Mouse (Mus musculus) lung, embryonic 16.5 days (tissue): ENCODE measurements at regions not wholly inside any gene's neighbourhood (a gene's known extent, or its start where the extent isn't known, plus 50 kb on each side); places are given as distances from the start of the nearest gene placed in this dataset.

Experiments
- ATAC-seq: fragments of 200-750 bp; cut with Nextera tagmentation; 2 replicates; pipeline ENCODE4 v1.8.0; 2017; ENCODE audit warnings: low read depth, mild to moderate bottlenecking, moderate library complexity
- H3K27ac ChIP-seq: fragments of 300-500 bp; sonication (generic); 2 replicates; pipeline ENCODE4 v1.5.1; 2014; ENCODE audit warnings: mild to moderate bottlenecking, control low read depth, low read length
- H3K27me3 ChIP-seq: fragments of 300-500 bp; sonication (generic); 2 replicates; pipeline ENCODE4 v1.6.1; 2014; ENCODE audit warnings: low read depth, low read length, mixed read lengths; ENCODE audit not compliant: control insufficient read depth, insufficient read depth
- H3K36me3 ChIP-seq: fragments of 300-500 bp; sonication (generic); 2 replicates; pipeline ENCODE4 v1.6.1; 2014; ENCODE audit warnings: low read length; ENCODE audit not compliant: control insufficient read depth, insufficient read depth
- H3K4me1 ChIP-seq: fragments of 300-500 bp; sonication (generic); replicated peaks from 2 replicates; pipeline ENCODE4 v1.6.1; 2014; ENCODE audit warnings: low read length, mixed read lengths; ENCODE audit not compliant: control insufficient read depth, insufficient read depth
- H3K4me2 ChIP-seq: fragments of 300-500 bp; sonication (generic); 2 replicates; pipeline ENCODE4 v1.6.1; 2014; ENCODE audit warnings: low read depth, low read length, control low read depth
- H3K4me3 ChIP-seq: fragments of 300-500 bp; sonication (generic); 2 replicates; pipeline ENCODE4 v1.5.1; 2014; ENCODE audit warnings: mild to moderate bottlenecking, low read length, control low read depth
- H3K9ac ChIP-seq: fragments of 300-500 bp; sonication (generic); 2 replicates; pipeline ENCODE4 v1.6.1; 2014; ENCODE audit warnings: low read length, control low read depth
- H3K9me3 ChIP-seq: fragments of 300-500 bp; sonication (generic); 2 replicates; pipeline ENCODE4 v1.6.1; 2016; ENCODE audit warnings: low read length; ENCODE audit not compliant: control insufficient read depth
- WGBS: fragments of 180-500 bp; shearing (Covaris S2); extraction: QIAGEN DNeasy Blood & Tissue Kit; methylation state at CpG from one replicate; pipeline ENCODE4 v1.1.7; 2014; 5-methylcytosine and 5-hydroxymethylcytosine counted together

DNA sequence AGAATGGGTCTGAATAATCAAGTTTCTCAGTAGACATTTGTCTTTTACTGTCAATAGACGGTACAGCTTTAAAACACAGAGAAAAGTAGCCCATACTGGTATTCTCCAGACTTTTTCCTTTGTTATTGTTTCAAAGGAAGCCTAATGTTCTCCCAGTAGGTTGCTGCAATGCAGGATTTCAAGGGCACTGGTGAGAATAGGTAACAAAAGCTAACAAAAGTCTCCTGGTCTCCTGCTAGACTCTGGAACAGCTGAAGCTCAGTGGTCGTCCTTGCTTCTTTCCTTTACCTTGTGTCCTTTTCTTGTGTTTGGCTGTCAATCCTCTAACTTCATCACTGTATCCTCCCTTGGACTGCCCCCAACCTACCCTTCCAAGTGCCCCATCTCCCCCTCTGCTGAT, 350.9 kb downstream of the Wdr72 start:
- Histone ChIP-seq H3K9ac (no peak overlapping the region), H3K4me1 (no peaks in the 10 kb centered on the region), H3K4me2 (no peak overlapping the region), H3K27ac (no peak overlapping the region), H3K4me3 (no peak overlapping the region), H3K9me3 (no peaks in the 10 kb centered on the region), H3K36me3 (no peaks in the 10 kb centered on the region), H3K27me3 (no peaks in the 10 kb centered on the region)
- WGBS, result 48% methylated on average over 2 of the region's 2 CpGs
- no peak for ATAC-seq

DNA sequence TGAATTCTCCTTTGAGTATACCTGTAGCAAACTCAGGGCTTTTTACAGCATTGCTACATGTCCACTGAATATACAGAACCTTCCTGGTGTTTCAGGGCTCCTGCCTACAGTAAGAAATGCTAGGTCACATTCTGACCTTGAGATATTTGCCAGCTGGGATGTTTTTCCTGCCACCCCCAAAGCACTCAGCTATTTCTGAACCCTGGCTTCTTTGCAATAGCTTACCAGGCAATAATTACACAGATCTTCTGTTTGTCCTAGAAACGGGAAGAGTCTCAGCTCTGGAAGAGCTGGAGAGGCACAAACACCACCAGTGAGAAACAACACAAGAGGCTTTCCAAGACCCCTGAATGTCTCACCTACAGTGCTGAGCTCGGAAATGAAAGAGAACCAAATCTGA, 366.7 kb downstream of the Wdr72 start:
- Histone ChIP-seq H3K4me1 (no peaks in the 10 kb centered on the region), H3K4me2 (no peak overlapping the region), H3K36me3 (no peaks in the 10 kb centered on the region), H3K4me3 (no peak overlapping the region), H3K27ac (no peak overlapping the region), H3K9me3 (no peaks in the 10 kb centered on the region), H3K27me3 (no peaks in the 10 kb centered on the region), H3K9ac (no peak overlapping the region)
- whole genome bisulfite sequencing, result 11% methylated on average over 2 of the region's 2 CpGs
- no peak for ATAC-seq

DNA sequence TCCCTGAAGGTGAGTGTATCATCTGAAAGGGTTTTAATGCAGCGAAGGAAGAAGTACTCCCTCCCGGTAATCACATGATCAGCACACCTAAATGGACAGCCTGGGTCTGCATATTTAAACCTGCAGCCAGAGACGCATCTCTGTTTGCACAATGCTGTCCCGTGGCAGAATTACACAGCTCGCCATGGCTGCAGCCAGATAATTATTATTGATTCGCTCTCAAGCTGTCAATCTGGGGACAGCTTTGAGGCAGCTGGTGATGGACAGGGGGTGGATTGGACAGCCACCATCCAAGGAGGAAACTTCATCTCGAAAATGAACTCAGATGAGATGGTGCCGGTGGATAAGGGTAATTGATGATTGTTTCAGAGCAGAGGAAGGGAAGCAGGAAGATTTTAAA, 369.1 kb downstream of the Wdr72 start:
- H3K9ac ChIP-seq, result no peak overlapping the region
- no peak for ATAC-seq
- no peak overlapping the region for H3K4me2 ChIP-seq
- no peaks in the 10 kb centered on the region for H3K4me1 ChIP-seq
- no peaks in the 10 kb centered on the region for H3K9me3 ChIP-seq
- H3K36me3 ChIP-seq, result no peaks in the 10 kb centered on the region
- 47% methylated on average over 8 of the region's 8 CpGs for WGBS
- H3K27ac ChIP-seq, result no peak overlapping the region
- no peaks in the 10 kb centered on the region for H3K27me3 ChIP-seq
- H3K4me3 ChIP-seq, result no peak overlapping the region

DNA sequence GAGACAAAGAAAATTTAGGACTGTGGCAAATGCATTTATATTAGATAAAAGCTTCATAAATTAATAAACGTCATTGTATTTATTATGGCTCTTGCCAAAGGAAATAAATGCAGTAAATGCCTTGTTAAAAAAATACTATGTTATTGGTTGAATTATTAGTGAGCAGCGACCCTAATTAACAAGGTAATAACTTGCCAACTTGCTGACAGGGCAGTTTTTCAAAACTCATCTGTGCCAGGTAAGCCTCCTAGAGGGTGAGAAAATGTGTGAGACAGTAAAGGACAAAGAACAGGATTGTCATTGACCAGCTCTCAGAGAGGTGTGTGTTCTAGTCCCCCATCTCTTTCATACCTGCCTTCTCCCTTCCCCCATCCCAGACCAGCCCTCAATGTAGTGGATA, 347.8 kb upstream of the Onecut1 start:
- no peaks in the 10 kb centered on the region for H3K27me3 ChIP-seq
- H3K9me3 ChIP-seq, result no peaks in the 10 kb centered on the region
- ATAC-seq, result no peak
- H3K27ac ChIP-seq, result no peak overlapping the region
- H3K4me2 ChIP-seq, result no peak overlapping the region
- H3K4me3 ChIP-seq, result no peak overlapping the region
- no peaks in the 10 kb centered on the region for H3K36me3 ChIP-seq
- no peak overlapping the region for H3K9ac ChIP-seq
- WGBS, result 66% methylated on average over 2 of the region's 2 CpGs
- no peaks in the 10 kb centered on the region for H3K4me1 ChIP-seq

DNA sequence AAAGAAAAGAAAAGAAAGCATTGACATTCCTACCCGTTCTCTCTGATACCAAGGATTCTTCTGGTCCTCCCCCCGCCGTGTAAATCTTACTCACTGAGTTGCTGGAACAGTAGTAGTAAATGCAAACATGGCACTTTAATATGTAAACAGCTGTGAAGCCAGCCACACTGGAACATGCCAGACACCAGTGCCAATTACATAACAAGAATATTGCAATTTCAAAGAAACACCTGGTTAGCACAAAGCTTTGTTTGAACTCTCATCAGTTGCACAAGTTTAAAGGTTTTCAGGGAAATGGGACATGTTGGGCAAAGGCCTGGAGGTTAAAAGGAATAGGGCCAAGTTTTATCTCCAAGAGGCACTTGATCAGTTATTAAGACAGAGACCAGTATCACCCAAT, 333.2 kb upstream of the Onecut1 start:
- 75% methylated on average over 3 of the region's 3 CpGs for WGBS
- no peak overlapping the region for H3K9ac ChIP-seq
- H3K4me2 ChIP-seq, result no peak overlapping the region
- no peaks in the 10 kb centered on the region for H3K4me1 ChIP-seq
- H3K4me3 ChIP-seq, result no peak overlapping the region
- no peaks in the 10 kb centered on the region for H3K36me3 ChIP-seq
- ATAC-seq, result no peak
- no peaks in the 10 kb centered on the region for H3K27me3 ChIP-seq
- H3K27ac ChIP-seq, result no peak overlapping the region
- H3K9me3 ChIP-seq, result no peaks in the 10 kb centered on the region

DNA sequence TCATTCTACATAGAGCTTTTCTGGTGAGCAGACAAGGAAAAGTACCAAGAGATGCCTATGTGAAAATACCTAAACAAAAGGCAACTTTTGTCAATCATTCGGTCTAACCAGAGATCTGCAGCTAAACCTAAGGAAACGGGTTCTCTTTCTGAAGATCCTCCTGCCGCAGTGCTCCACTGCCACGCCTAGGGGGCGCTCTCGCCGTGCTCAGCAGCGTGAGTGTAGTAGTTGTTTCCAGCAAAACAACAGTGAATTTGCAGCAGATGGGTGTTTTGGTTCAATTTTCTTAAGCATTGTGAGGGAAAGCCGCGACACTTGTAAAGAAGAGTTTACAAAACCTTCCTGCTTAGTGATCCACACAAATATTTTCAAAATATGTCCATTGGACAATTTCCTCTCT, 331.4 kb upstream of the Onecut1 start:
- WGBS, result 15% methylated on average over 10 of the region's 10 CpGs
- H3K36me3 ChIP-seq, result no peaks in the 10 kb centered on the region
- no peak overlapping the region for H3K4me3 ChIP-seq
- ATAC-seq, result no peak
- H3K4me2 ChIP-seq, result no peak overlapping the region
- H3K4me1 ChIP-seq, result no peaks in the 10 kb centered on the region
- H3K9ac ChIP-seq, result no peak overlapping the region
- no peak overlapping the region for H3K27ac ChIP-seq
- H3K9me3 ChIP-seq, result no peaks in the 10 kb centered on the region
- no peaks in the 10 kb centered on the region for H3K27me3 ChIP-seq

DNA sequence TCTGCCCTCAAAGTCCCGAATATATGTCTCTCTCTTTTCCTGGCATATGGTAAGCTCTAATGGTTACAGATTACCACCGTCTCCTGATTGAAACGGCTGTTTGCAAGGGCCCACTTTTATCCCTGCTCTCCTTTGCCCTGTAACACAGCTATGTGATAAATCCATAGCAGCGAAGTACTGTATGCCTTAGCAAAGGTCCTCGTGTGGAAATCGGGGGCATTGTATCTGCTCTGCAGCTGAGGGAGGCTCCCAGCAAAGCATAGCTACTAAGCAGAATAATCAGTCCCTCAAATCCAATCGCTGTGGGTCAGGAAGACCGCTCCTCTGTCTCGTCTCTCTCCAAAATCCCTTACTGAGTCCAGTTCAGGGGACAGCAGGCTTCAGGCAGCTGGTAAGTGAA, 331.0 kb upstream of the Onecut1 start:
- Histone ChIP-seq H3K27ac (no peak overlapping the region), H3K27me3 (no peaks in the 10 kb centered on the region), H3K4me1 (no peaks in the 10 kb centered on the region), H3K36me3 (no peaks in the 10 kb centered on the region), H3K9me3 (no peaks in the 10 kb centered on the region), H3K4me2 (no peak overlapping the region), H3K4me3 (no peak overlapping the region), H3K9ac (no peak overlapping the region)
- no peak for ATAC-seq
- WGBS, result 62% methylated on average over 9 of the region's 9 CpGs

DNA sequence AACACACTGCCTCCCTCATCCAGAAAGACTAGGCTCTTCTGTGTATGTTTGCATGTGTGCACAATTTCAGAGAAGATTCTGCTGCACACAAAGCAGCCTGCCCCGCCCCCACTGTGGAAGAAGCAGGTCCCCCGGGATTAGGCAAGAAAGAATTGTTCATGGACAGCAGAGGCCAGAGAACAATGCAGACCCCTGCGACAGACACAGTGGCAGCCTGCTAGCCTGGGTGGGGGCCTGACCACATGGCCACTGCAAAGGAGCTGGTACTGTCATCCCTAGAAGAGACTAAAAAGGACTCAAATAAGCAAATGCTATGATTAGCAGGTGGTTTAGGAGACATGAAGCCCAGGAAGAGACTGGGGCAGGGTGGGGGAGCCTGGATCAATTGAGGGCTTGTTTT, 329.7 kb upstream of the Onecut1 start:
- H3K9ac ChIP-seq, result no peak overlapping the region
- WGBS, result 55% methylated on average over 3 of the region's 3 CpGs
- no peaks in the 10 kb centered on the region for H3K9me3 ChIP-seq
- no peaks in the 10 kb centered on the region for H3K36me3 ChIP-seq
- H3K27ac ChIP-seq, result no peak overlapping the region
- H3K4me2 ChIP-seq, result no peak overlapping the region
- no peak overlapping the region for H3K4me3 ChIP-seq
- no peaks in the 10 kb centered on the region for H3K27me3 ChIP-seq
- ATAC-seq, result no peak
- H3K4me1 ChIP-seq, result no peaks in the 10 kb centered on the region

DNA sequence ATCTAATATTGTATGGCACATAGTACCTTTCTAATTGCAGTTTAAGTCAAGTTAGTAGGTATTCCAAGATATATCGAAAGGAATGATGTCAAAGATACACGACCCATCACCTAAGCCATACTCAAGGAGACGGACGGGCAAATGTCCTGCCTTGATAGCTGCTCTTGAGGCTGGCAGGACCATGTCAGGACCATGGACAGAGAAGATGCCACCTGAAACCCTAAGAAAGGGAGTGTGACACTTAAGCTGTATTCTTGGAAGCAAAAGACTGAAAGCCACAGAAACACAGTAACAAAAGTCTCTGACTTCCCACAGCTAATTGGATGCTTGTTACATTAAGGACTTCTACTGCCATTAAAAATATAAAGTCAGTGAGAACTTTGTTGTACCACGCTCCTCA, 326.7 kb upstream of the Onecut1 start:
- H3K4me2 ChIP-seq, result no peak overlapping the region
- no peaks in the 10 kb centered on the region for H3K36me3 ChIP-seq
- no peak for ATAC-seq
- no peaks in the 10 kb centered on the region for H3K9me3 ChIP-seq
- H3K4me3 ChIP-seq, result no peak overlapping the region
- H3K27ac ChIP-seq, result no peak overlapping the region
- 55% methylated on average over 5 of the region's 5 CpGs for WGBS
- no peaks in the 10 kb centered on the region for H3K4me1 ChIP-seq
- no peak overlapping the region for H3K9ac ChIP-seq
- no peaks in the 10 kb centered on the region for H3K27me3 ChIP-seq

DNA sequence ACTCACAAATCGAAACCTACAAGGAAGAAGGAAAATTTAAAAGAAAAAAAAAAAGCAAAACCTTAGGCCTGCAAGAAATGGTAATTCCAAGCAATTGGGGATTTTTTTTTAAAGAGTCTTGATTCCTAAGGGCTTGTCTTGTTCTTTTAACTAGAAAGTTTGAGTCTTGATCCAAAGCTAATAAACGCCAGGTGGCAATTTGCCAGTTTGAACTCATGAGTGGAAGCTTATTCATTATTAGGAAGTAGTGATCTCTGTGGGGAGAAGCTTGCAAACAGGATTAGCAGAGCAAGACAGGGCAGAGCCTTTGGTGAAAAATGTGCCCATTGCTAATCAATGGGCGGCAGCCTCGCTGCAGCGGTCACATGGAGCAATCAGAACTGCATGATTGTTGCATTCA, 305.6 kb upstream of the Onecut1 start:
- H3K9me3 ChIP-seq, result no peaks in the 10 kb centered on the region
- no peaks in the 10 kb centered on the region for H3K36me3 ChIP-seq
- no peak overlapping the region for H3K4me3 ChIP-seq
- ATAC-seq, result no peak
- no peak overlapping the region for H3K9ac ChIP-seq
- H3K4me1 ChIP-seq, result no peaks in the 10 kb centered on the region
- H3K4me2 ChIP-seq, result no peak overlapping the region
- no peak overlapping the region for H3K27ac ChIP-seq
- 74% methylated on average over 5 of the region's 5 CpGs for WGBS
- H3K27me3 ChIP-seq, result no peaks in the 10 kb centered on the region
